Mouse (Mus musculus) liver, embryonic 16.5 days (tissue): ENCODE measurements around the gene Gm32687. TPM values are rescaled to one million over a fixed set of nuclear protein-coding genes. Genes with fewer than 3 reads are reported as not detected.
A peak's percentile ranks its signal among the peaks of the same experiment; 100 is the strongest.
"Not testable (repeated sequence)": the region's sequence is repeated elsewhere in the genome, so short reads cannot be mapped to it uniquely, and the experiment has no call there.

ENCODE experiments used
- ATAC-seq: fragments of 200-750 bp; cut with Nextera tagmentation; 2 replicates; pipeline ENCODE4 v1.8.0; 2017; ENCODE audit warnings: low read depth, mild to moderate bottlenecking, moderate number of reproducible peaks, moderate library complexity
- H3K27ac ChIP-seq: fragments of 300-500 bp; sonication (generic); 2 replicates; pipeline ENCODE4 v1.5.1; 2014; ENCODE audit warnings: mild to moderate bottlenecking, low read length
- H3K27me3 ChIP-seq: fragments of 300-500 bp; sonication (generic); 2 replicates; pipeline ENCODE4 v1.6.1; 2014; ENCODE audit warnings: low read depth, low read length, mixed read lengths; ENCODE audit not compliant: control insufficient read depth, insufficient read depth
- H3K36me3 ChIP-seq: fragments of 300-500 bp; sonication (generic); 2 replicates; pipeline ENCODE4 v1.6.1; 2014; ENCODE audit warnings: mild to moderate bottlenecking; ENCODE audit not compliant: control insufficient read depth, insufficient read depth
- H3K4me1 ChIP-seq: fragments of 300-500 bp; sonication (generic); 2 replicates; pipeline ENCODE4 v1.6.1; 2014; ENCODE audit warnings: low read depth, low read length, mixed read lengths; ENCODE audit not compliant: control insufficient read depth
- H3K4me2 ChIP-seq: fragments of 300-500 bp; sonication (generic); 2 replicates; pipeline ENCODE4 v1.6.1; 2014; ENCODE audit warnings: low read depth, low read length, mixed read lengths
- H3K4me3 ChIP-seq: fragments of 300-500 bp; sonication (generic); 2 replicates; pipeline ENCODE4 v1.5.1; 2014; ENCODE audit warnings: low read depth, mild to moderate bottlenecking, low read length
- H3K9ac ChIP-seq: fragments of 300-500 bp; sonication (generic); 2 replicates; pipeline ENCODE4 v1.6.1; 2014; ENCODE audit warnings: low read depth, low read length
- H3K9me3 ChIP-seq: fragments of 300-500 bp; sonication (generic); replicated peaks from 2 replicates; pipeline ENCODE4 v1.6.1; 2016; ENCODE audit warnings: low read length; ENCODE audit not compliant: control insufficient read depth
- WGBS: fragments of 180-500 bp; shearing (Covaris S2); extraction: QIAGEN DNeasy Blood & Tissue Kit; methylation state at CpG from one replicate; pipeline ENCODE4 v1.1.7; 2014; ENCODE audit not compliant: insufficient replicate concordance; 5-methylcytosine and 5-hydroxymethylcytosine counted together
- polyA plus RNA-seq: library from polyadenylated mRNA; unstranded; fragments of >200 nt; fragmentation: Nextera tagmentation; extraction: Ambion mirVana; gene quantifications from 2 replicates; pipeline ENCODE4 v1.2.1, GENCODE M21; 2015

Gene Gm32687
- 2.1 TPM in 2 replicates for polyA plus RNA-seq

- not testable (repeated sequence) for H3K27me3 ChIP-seq, H3K4me3 ChIP-seq, H3K9ac ChIP-seq, H3K9me3 ChIP-seq, H3K4me2 ChIP-seq, H3K27ac ChIP-seq, H3K36me3 ChIP-seq, H3K4me1 ChIP-seq
- peak; percentile 99 for ATAC-seq
- WGBS, result 33% methylated on average over 4 of the region's 49 CpGs
These were observed at the start of gene Gm32687 for GRCm38 (mm10) chr10:81863409-81864407. TSS of gene Gm32687 (plus strand) at chr10:81863934.

- H3K36me3 ChIP-seq, H3K4me3 ChIP-seq, H3K9ac ChIP-seq, ATAC-seq, H3K27ac ChIP-seq, H3K4me1 ChIP-seq, H3K9me3 ChIP-seq, H3K27me3 ChIP-seq, H3K4me2 ChIP-seq: not testable (repeated sequence)
- no CpG with 5 or more reads among the region's 18 CpGs for WGBS
These were observed 17.5 kb upstream of the Gm32687 start for GRCm38 (mm10) chr10:81846219-81846618.

DNA sequence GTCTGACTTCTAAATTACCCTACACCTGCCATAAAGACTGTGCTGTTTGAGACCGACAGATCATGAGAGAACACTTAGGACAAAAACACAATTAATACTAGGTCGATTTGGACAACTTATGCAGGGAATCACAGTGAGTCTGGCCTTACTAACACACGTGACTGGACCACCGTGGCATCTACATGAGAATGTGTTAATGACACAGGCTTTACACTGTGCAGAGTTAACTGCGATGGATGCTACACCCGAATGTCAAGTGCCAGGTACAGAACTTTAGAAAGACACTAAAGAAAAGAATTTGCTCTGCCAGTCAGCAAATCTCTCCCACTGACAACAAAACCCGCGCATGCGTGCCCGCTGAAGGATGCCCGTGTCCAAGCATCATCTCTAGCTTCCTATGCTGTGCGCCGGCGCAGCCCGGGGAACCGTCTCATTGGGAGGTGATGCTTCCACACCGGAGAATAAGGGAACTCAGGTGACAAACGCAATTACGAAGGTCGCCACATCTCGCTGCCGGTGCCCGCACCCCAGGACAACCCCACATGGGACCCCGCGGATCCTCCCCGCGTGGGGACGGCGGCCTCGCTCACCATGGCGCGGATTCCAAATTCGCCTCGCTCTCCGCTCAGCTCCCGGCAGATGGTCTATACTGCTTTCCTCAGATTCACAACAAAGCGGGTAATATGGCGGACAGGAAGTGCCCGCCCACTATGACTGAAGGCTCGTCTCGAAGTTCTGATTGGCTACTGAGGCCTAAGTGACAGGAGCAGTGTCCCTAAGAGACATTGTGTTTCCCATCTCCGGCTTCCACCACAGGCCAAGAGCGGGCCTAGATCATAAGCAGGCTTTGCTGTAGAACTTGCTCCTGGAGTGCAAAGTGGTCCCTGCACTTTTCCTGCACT lies 66.4 kb downstream of the Gm32687 start, which contains the start of gene Zfp781:
TSS of gene Zfp781 (minus strand) at position 639 of the 902 bp plus-strand sequence.
- no CpG with 5 or more reads among the region's 43 CpGs for WGBS
- H3K4me1 ChIP-seq, H3K36me3 ChIP-seq, H3K9ac ChIP-seq, H3K27me3 ChIP-seq, H3K4me2 ChIP-seq, H3K4me3 ChIP-seq, H3K9me3 ChIP-seq, H3K27ac ChIP-seq: not testable (repeated sequence)
- peak; percentile 75 for ATAC-seq

Other genes with a start within 250 kb of the Gm32687 start
- 6.9 and 8.1 TPM in 2 replicates for gene Sirt6, start 236.1 kb upstream of the Gm32687 start, polyA plus RNA-seq
- 2.1 and 2.4 TPM in 2 replicates for gene Ankrd24, start 235.4 kb upstream of the Gm32687 start, polyA plus RNA-seq
- 1.1 and 1.3 TPM in 2 replicates for gene Gm10778, start 214.9 kb upstream of the Gm32687 start, polyA plus RNA-seq
- gene Zfp433, start 159.1 kb upstream of the Gm32687 start, polyA plus RNA-seq, result 3.5 and 4.4 TPM in 2 replicates
- 1.1 TPM in 2 replicates for gene Gm3055, start 92.8 kb upstream of the Gm32687 start, polyA plus RNA-seq
- 0.79 and 0.94 TPM in 2 replicates for gene Gm4767, start 51.7 kb upstream of the Gm32687 start, polyA plus RNA-seq
- gene Zfp781, start 66.5 kb downstream of the Gm32687 start, polyA plus RNA-seq, result 0.07 and 0.49 TPM in 2 replicates
- gene Zfp873, start 184.2 kb downstream of the Gm32687 start, polyA plus RNA-seq, result 2.0 and 2.3 TPM in 2 replicates
- 0.50 and 0.63 TPM in 2 replicates for gene BC024063, start 219.4 kb downstream of the Gm32687 start, polyA plus RNA-seq